Mouse (Mus musculus): Measurements from ENCODE around the gene Ppp1r14c.

The Ppp1r14c gene

GRCm38 (mm10) chr10:3408036-3408661 is 42.3 kb downstream of the Ppp1r14c start:
- no peaks in the 10 kb centered on the region for H3K9me3 ChIP-seq (ENCODE audit: low read length)
- H3K36me3 ChIP-seq (ENCODE audit: insufficient read depth, low read length) = no peaks in the 10 kb centered on the region
- TF ChIP-seq CTCF (conservative IDR thresholded peaks at IDR 0.05; ENCODE audit: low read length) (no peak), POU5F1 (IDR thresholded peaks at IDR 0.05; ENCODE audit: borderline replicate concordance, low read length) (no peak), NANOG (IDR thresholded peaks at IDR 0.05; ENCODE audit: borderline replicate concordance, low read length) (no peak)
- no peak overlapping the region for H3K4me3 ChIP-seq (replicated peaks; ENCODE audit: low read length)
- H3K4me1 ChIP-seq (replicated peaks; ENCODE audit: low read depth, low read length) = no peaks in the 10 kb centered on the region
- no peaks in the 10 kb centered on the region for H3K27me3 ChIP-seq (ENCODE audit: insufficient read depth, low read length)

- no peak for TF ChIP-seq POU5F1 (IDR thresholded peaks at IDR 0.05; ENCODE audit: borderline replicate concordance, low read length)
- TF ChIP-seq CTCF (conservative IDR thresholded peaks at IDR 0.05; ENCODE audit: low read length) = no peak
- no peaks in the 10 kb centered on the region for H3K27me3 ChIP-seq (ENCODE audit: insufficient read depth, low read length)
- no peaks in the 10 kb centered on the region for H3K4me1 ChIP-seq (replicated peaks; ENCODE audit: low read depth, low read length)
- H3K9me3 ChIP-seq (ENCODE audit: low read length) = no peaks in the 10 kb centered on the region
- no peak overlapping the region for H3K4me3 ChIP-seq (replicated peaks; ENCODE audit: low read length)
- no peaks in the 10 kb centered on the region for H3K36me3 ChIP-seq (ENCODE audit: insufficient read depth, low read length)
Measured at GRCm38 (mm10) chr10:3408699-3409098, 42.8 kb downstream of the Ppp1r14c start.

- no peaks in the 10 kb centered on the region for H3K4me1 ChIP-seq (replicated peaks; ENCODE audit: low read depth, low read length)
- no peak overlapping the region for H3K4me3 ChIP-seq (replicated peaks; ENCODE audit: low read length)
- no peaks in the 10 kb centered on the region for H3K9me3 ChIP-seq (ENCODE audit: low read length)
- H3K36me3 ChIP-seq (ENCODE audit: insufficient read depth, low read length) = no peaks in the 10 kb centered on the region
- no peaks in the 10 kb centered on the region for H3K27me3 ChIP-seq (ENCODE audit: insufficient read depth, low read length)
- TF ChIP-seq POU5F1 (IDR thresholded peaks at IDR 0.05; ENCODE audit: borderline replicate concordance, low read length) (no peak), CTCF (conservative IDR thresholded peaks at IDR 0.05; ENCODE audit: low read length) (no peak), NANOG (IDR thresholded peaks at IDR 0.05; ENCODE audit: borderline replicate concordance, low read length) (no peak)
Measured at GRCm38 (mm10) chr10:3411222-3411621, 45.4 kb downstream of the Ppp1r14c start.

- Histone ChIP-seq H3K27me3 (ENCODE audit: insufficient read depth, low read length) (no peaks in the 10 kb centered on the region), H3K9me3 (ENCODE audit: low read length) (no peaks in the 10 kb centered on the region), H3K4me1 (replicated peaks; ENCODE audit: low read depth, low read length) (no peaks in the 10 kb centered on the region), H3K36me3 (ENCODE audit: insufficient read depth, low read length) (no peaks in the 10 kb centered on the region), H3K4me3 (replicated peaks; ENCODE audit: low read length) (no peak overlapping the region)
- TF ChIP-seq POU5F1 (IDR thresholded peaks at IDR 0.05; ENCODE audit: borderline replicate concordance, low read length) = no peak
- TF ChIP-seq NANOG (IDR thresholded peaks at IDR 0.05; ENCODE audit: borderline replicate concordance, low read length) = no peak
- TF ChIP-seq CTCF (conservative IDR thresholded peaks at IDR 0.05; ENCODE audit: low read length) = no peak
Measured at GRCm38 (mm10) chr10:3411639-3412038, 45.8 kb downstream of the Ppp1r14c start.

- no peaks in the 10 kb centered on the region for H3K27me3 ChIP-seq (ENCODE audit: insufficient read depth, low read length)
- no peaks in the 10 kb centered on the region for H3K36me3 ChIP-seq (ENCODE audit: insufficient read depth, low read length)
- H3K9me3 ChIP-seq (ENCODE audit: low read length) = no peaks in the 10 kb centered on the region
- no peak overlapping the region for H3K4me3 ChIP-seq (replicated peaks; ENCODE audit: low read length)
- TF ChIP-seq NANOG (IDR thresholded peaks at IDR 0.05; ENCODE audit: borderline replicate concordance, low read length) = no peak
- no peak for TF ChIP-seq POU5F1 (IDR thresholded peaks at IDR 0.05; ENCODE audit: borderline replicate concordance, low read length)
- TF ChIP-seq CTCF (conservative IDR thresholded peaks at IDR 0.05; ENCODE audit: low read length) = no peak
- H3K4me1 ChIP-seq (replicated peaks; ENCODE audit: low read depth, low read length) = no peaks in the 10 kb centered on the region
Measured at GRCm38 (mm10) chr10:3414813-3415212, 49.0 kb downstream of the Ppp1r14c start.

- Histone ChIP-seq H3K4me3 (replicated peaks; ENCODE audit: low read length) (no peak overlapping the region), H3K27me3 (ENCODE audit: insufficient read depth, low read length) (no peaks in the 10 kb centered on the region), H3K36me3 (ENCODE audit: insufficient read depth, low read length) (no peaks in the 10 kb centered on the region), H3K4me1 (replicated peaks; ENCODE audit: low read depth, low read length) (no peaks in the 10 kb centered on the region), H3K9me3 (ENCODE audit: low read length) (no peaks in the 10 kb centered on the region)
- TF ChIP-seq NANOG (IDR thresholded peaks at IDR 0.05; ENCODE audit: borderline replicate concordance, low read length) (no peak), CTCF (conservative IDR thresholded peaks at IDR 0.05; ENCODE audit: low read length) (no peak), POU5F1 (IDR thresholded peaks at IDR 0.05; ENCODE audit: borderline replicate concordance, low read length) (no peak)
Measured at GRCm38 (mm10) chr10:3416565-3416964, 50.7 kb downstream of the Ppp1r14c start.

GRCm38 (mm10) chr10:3417408-3417807 is 51.6 kb downstream of the Ppp1r14c start:
- TF ChIP-seq NANOG (IDR thresholded peaks at IDR 0.05; ENCODE audit: borderline replicate concordance, low read length) = no peak
- no peak for TF ChIP-seq POU5F1 (IDR thresholded peaks at IDR 0.05; ENCODE audit: borderline replicate concordance, low read length)
- no peak for TF ChIP-seq CTCF (conservative IDR thresholded peaks at IDR 0.05; ENCODE audit: low read length)
- H3K4me1 ChIP-seq (replicated peaks; ENCODE audit: low read depth, low read length) = no peaks in the 10 kb centered on the region
- H3K36me3 ChIP-seq (ENCODE audit: insufficient read depth, low read length) = no peaks in the 10 kb centered on the region
- no peaks in the 10 kb centered on the region for H3K27me3 ChIP-seq (ENCODE audit: insufficient read depth, low read length)
- H3K9me3 ChIP-seq (ENCODE audit: low read length) = no peaks in the 10 kb centered on the region
- H3K4me3 ChIP-seq (replicated peaks; ENCODE audit: low read length) = no peak overlapping the region

GRCm38 (mm10) chr10:3424016-3424415 is 58.2 kb downstream of the Ppp1r14c start:
- TF ChIP-seq CTCF (conservative IDR thresholded peaks at IDR 0.05; ENCODE audit: low read length) (no peak), POU5F1 (IDR thresholded peaks at IDR 0.05; ENCODE audit: borderline replicate concordance, low read length) (no peak), NANOG (IDR thresholded peaks at IDR 0.05; ENCODE audit: borderline replicate concordance, low read length) (no peak)
- Histone ChIP-seq H3K4me1 (replicated peaks; ENCODE audit: low read depth, low read length) (no peaks in the 10 kb centered on the region), H3K36me3 (ENCODE audit: insufficient read depth, low read length) (no peaks in the 10 kb centered on the region), H3K4me3 (replicated peaks; ENCODE audit: low read length) (no peak overlapping the region), H3K27me3 (ENCODE audit: insufficient read depth, low read length) (no peaks in the 10 kb centered on the region), H3K9me3 (ENCODE audit: low read length) (no peaks in the 10 kb centered on the region)
